Mouse (Mus musculus) testis, adult 2 months (tissue): ENCODE results near the gene Gas6.

ENCODE experiments used
- CTCF ChIP-seq: fragments of 200-500 bp; IDR thresholded peaks from 2 replicates; pipeline ENCODE4 v1.5.1; 2012; ENCODE audit warnings: low read depth, mild to moderate bottlenecking, inconsistent platforms, low read length, moderate library complexity; ENCODE audit not compliant: control insufficient read depth, insufficient read depth, insufficient replicate concordance
- POLR2A ChIP-seq: fragments of 200-500 bp; IDR thresholded peaks from 2 replicates; pipeline ENCODE4 v1.6.1; 2012; ENCODE audit warnings: low read depth, mild to moderate bottlenecking, inconsistent platforms, low read length, moderate library complexity; ENCODE audit not compliant: control insufficient read depth

GRCm38 (mm10) chr8:13454341-13455113 is 39.8 kb downstream of the Gas6 start:
- TF ChIP-seq CTCF: no peak
- TF ChIP-seq POLR2A: no peak
